Mouse (Mus musculus) G1E-ER4 (cell line): ENCODE results near the gene Dock4. TPM values are rescaled to one million over a fixed set of nuclear protein-coding genes. Genes with fewer than 3 reads are reported as not detected.

Source experiments
- GATA1 ChIP-seq: IDR thresholded peaks from one replicate; pipeline ENCODE4 v1.8.0; 2012; ENCODE audit warnings: low read length, inconsistent platforms
- polyA plus RNA-seq: library from polyadenylated mRNA; stranded (reverse); fragments of >175 nt; gene quantifications from 2 replicates; pipeline ENCODE4 v1.2.3, GENCODE M21; 2012

The Dock4 gene
- polyA plus RNA-seq, 1 experiment: 0.02 TPM

DNA sequence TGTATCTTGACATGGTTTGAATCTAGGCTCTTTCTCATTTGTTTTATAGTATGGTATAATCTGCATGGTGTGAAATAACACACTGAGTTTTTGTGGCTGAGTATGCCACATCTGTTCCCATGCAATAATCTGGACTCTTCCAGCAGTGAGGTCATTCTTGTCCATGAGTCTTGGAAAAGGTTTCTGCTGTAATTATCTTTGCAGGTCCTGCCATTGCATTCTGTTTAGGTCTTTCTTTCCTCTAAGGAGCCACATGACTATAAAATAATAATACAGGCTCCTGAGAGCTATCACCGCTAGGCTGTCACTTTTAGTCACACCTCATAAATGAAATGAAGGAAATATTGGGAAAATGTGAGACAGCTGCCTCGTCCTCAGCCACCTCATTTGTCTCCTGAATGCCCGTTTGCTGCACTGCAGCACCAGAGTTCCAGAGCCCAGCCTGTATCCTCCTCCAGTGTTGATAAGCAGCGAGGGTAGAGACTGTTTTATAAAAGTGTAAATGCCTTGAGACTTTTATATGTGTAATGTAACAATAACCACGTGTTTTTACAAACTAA lies 256.6 kb downstream of the Dock4 start:
- no peak for TF ChIP-seq GATA1

DNA sequence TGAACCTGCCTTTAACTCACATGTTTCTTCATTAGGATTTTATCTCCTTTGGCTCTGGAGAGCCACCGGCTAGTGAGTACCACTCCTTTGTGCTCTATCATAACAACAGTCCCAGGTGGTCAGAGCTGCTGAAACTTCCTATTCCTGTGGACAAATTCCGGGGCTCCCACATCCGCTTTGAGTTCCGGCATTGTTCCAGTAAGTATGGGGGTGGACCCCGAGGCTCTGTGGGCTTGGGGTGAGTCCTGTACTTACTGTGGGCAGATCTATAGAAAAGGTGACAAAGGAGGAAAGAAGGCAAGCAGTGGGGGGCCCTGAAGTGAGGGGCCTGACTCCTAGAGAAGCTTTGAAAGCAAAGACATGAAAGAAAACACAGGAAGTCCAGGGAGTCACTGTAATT lies 258.5 kb downstream of the Dock4 start:
- no peak for TF ChIP-seq GATA1

GRCm38 (mm10) chr12:40707108-40707507 lies 261.4 kb downstream of the Dock4 start:
- no peak for TF ChIP-seq GATA1

- TF ChIP-seq GATA1: no peak
These were observed 263.3 kb downstream of the Dock4 start for GRCm38 (mm10) chr12:40709094-40709493.

DNA sequence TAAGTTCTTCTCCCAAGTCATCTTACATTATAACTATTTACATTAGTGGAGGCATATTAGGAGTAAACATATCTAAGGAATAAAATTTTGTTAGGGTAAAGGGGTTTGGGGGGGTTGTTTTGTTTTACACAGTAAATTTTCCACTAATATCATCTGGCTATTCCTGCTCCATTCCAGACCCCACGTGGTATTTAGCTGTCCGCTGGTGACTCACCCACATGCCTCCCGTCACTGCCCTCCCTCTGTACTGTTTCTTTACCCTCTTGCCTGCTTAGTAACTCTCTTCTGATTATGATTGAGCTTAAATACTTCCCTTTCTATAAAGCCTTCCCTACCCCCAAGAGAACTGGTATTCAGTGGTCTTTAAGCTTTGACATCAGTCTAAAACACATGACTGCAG lies 266.5 kb downstream of the Dock4 start:
- no peak for TF ChIP-seq GATA1

DNA sequence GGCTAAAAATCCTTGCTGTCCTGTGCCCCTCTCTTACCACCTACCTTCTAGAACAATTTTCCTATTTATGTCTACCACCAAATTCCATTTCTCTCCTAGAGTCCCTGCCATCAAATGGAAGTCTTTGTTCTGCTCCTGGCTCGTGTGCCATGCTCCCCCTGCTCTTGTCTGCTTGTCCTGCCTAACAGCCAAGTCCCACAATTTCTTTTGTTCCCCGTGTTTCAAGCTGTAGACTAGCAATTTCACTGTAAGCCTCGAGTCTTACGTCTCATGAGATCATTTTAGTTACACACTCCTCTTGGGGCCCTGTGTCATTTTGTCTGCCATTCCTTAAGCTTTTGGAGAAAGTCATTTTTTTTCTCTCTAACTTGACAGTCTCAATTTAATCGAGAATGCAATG lies 268.5 kb downstream of the Dock4 start:
- no peak for TF ChIP-seq GATA1

- TF ChIP-seq GATA1: no peak
These were observed 269.4 kb downstream of the Dock4 start for GRCm38 (mm10) chr12:40715174-40715573.

- TF ChIP-seq GATA1: no peak
These were observed 282.6 kb downstream of the Dock4 start for GRCm38 (mm10) chr12:40728373-40728772.

DNA sequence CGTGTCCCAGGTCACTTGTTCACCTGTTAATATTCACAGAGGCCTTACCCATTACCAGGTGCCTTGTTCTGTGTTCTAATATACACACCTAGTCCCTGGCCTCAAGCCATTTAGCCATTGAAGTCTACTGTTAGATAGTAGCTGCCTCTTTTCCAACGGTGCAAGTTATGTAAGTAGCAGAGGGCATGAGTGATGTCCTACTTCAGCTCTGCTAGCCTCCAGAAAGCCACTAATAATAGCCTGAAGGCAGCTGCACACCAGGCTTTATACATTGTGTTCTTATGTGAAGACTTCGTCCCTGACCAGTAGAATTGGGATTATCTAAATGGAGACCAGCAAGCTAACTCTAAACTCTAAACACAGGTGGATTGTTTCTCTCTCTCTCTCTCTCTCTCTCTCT lies 285.0 kb downstream of the Dock4 start:
- TF ChIP-seq GATA1: no peak

GRCm38 (mm10) chr12:40745501-40745900 lies 299.7 kb downstream of the Dock4 start:
- no peak for TF ChIP-seq GATA1

GRCm38 (mm10) chr12:40746081-40746480 lies 300.3 kb downstream of the Dock4 start:
- TF ChIP-seq GATA1: no peak

DNA sequence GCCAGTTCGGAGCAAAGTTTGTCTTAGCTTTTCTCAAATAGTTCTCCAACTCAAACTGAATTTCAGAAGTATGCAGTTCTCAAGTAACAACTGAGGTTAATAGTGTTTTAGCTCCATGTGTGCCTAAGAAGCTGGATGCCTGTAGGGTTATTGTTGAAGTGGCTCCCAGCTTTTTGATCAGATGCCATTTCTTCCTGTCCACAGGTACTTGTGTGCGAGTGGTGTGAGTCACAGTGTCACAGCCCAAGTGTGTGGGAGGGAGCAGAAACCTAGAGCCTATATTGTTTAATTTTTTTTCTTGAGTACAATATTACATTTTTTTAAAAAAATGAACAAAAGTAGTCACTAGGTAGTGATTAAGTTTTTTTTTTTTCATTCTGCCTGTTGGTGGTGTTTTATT lies 313.5 kb downstream of the Dock4 start:
- TF ChIP-seq GATA1: no peak

DNA sequence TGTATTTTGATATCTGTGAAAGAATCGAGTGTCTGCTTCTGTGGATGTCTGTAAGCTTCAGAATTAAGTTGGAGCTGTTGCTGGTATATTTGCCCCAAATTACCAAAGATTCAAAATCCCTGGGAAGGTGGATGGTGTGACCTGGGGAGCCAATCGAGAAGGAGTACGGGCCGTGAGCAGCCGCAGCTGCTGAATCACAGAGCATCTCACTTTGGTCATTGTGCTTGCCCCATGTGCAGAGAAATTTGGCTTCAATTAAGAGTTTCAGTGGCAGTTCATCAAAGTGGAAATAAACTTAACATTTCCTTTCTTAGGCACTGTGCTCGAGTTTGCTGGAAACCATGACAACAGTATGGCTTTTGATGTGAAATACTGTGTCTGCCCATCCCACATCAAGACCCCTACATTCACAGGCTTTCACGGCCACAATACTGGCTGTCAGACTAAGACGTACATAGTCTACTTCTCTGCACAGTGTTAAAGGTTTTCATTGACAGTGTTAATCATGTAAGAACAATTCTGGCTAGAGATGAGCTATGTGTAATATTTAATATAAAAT lies 321.6 kb downstream of the Dock4 start:
- no peak for TF ChIP-seq GATA1

GRCm38 (mm10) chr12:40773091-40773490 lies 327.3 kb downstream of the Dock4 start:
- TF ChIP-seq GATA1: no peak

DNA sequence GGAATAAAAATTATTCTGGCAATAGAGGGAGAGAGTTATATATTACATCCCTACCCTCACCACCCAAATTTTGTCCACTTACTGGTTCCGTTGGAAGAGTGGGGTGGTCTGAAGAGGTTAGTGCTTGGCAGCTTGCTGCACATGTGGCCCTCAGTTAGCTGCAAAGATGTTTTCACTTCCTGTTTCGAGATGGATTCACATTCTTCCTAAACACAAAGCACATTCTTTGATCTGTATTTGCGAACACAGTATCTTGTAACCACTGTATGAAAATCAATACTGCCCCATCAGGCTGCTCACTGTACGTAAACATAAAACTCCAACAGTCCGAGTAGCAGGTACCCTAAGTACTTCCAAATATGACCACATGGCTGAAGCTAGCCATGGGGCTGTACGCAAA lies 335.8 kb downstream of the Dock4 start:
- no peak for TF ChIP-seq GATA1

DNA sequence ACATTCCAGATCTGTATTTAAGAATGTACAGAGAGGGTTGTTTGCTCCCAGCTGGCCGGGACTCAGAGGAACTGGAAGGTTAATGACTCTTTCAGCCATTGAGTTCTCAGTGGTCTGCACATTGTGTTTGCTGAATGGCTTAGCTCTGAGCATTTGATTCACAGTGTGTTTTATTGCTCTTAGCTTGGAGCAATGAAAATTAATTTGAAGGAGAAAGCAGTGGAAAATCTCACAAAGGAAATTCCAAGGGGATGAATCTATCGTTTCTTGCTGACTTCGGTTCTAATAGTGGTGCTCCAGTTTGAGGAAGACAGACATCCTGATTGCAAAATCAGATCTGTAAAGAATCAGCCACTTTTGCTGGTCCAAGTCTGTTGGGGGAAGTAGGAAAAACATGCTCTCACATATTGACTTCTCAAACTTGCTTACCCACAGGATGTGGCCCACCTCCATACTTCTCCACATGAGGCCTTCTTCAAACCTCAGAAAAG lies 342.9 kb downstream of the Dock4 start:
- TF ChIP-seq GATA1: no peak

DNA sequence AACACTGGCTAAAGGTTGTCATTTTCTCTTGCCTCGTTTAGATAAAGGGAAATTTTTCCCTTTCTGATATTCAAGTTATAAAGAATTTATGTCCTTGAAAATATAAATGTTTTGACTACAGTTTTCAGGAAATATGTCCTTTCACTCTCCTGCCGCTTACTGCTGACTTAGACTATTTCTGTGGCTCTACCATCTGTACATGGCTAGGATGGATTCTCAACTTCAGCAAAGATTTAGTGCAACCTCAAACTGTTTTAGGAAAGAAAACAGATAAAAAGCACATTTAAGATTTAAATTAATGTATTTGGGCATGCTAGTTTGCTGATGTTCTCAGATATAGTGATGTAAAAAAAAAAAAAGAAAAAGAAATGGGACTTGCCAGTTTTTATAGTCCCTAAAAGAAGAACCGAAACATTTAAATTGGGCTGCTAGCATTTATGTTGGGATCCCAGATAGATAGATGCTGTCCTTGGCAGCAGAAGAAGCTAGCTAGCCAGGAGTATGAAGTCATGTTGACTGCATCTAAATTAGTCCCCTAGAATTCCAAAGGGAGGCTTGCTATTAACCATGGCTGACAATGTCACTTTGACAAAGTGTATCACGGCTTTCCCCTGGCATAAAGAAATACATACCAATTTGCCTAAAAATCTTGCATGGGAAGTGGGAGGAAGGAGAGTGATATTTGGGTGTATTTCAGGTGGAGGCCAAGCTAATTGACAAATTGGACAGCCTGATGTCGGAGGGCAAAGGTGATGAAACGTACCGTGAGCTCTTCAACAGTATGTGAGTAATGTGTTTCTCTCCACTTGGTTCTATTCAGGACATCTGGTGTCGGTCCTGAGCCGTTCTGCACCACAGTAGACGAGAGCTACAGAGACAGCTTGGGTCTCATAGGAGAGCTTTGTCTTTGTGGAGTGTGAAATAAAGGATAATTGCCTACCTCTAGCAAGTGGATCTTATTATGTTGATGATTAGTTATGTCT lies 343.9 kb downstream of the Dock4 start:
- no peak for TF ChIP-seq GATA1

- TF ChIP-seq GATA1: no peak
These were observed 345.5 kb downstream of the Dock4 start for GRCm38 (mm10) chr12:40791221-40791620.
